8 mouse cellular contexts compared by ENCODE assay signal in the genomic region with DNA sequence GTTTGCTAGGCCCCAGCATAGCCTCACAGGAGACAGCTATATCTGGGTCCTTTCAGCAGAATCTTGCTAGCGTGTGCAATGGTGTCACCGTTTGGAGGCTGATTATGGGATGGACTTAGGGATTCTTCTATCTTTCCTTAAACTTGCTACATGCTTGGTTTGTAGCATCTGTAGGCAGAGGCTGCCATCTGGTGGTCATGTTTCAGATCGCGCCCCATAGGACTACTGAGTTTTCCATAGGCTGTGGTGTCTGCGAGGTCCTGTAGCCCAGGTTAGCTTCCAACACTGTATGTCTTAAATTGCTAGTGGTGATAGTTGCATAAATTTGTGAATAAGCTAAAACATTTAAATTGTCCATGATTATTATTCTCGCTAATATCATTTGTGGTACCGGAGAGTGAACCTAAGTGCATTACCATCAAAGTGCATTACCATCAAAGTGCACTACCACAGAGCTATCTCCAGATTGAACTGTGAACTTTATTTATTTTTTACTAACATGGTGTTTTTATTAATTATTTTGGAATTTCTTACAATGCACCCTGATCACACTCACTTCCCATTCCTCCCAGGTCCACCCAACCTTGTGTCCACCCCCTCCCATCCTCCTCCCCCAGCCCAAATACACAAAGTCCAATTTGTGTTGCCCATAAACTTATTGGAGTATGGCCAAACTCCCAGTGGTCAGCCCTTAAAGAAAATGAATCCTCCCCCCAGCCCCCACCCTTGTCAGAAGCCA. TPM values are rescaled to one million over a fixed set of nuclear protein-coding genes. Genes with fewer than 3 reads are reported as not detected.
DNase-seq lines count a peak whose midpoint lies in the region; ATAC-seq and TF ChIP-seq lines count a peak whose summit lies in the region.

No protein-coding gene starts in this region.

- H3K4me3 ChIP-seq in embryonic facial prominence, embryonic 10.5 days, result no peak overlapping the region
- H3K4me3 ChIP-seq in heart, adult 2 months, result no peak overlapping the region
- H3K4me3 ChIP-seq in limb, embryonic 13.5 days, result no peak overlapping the region
- no peak overlapping the region for H3K4me3 ChIP-seq in myocyte

- H3K79me2 ChIP-seq in heart, adult 2 months (replicated peaks; ENCODE audit: control insufficient read depth, insufficient read depth, low read length), result no peaks in the 10 kb centered on the region
- H3K79me2 ChIP-seq in myocyte (ENCODE audit: control insufficient read depth, insufficient read depth), result no peaks in the 10 kb centered on the region

- DNase-seq in A20 (ENCODE audit: low read depth, low spot score), result peak; percentile 78
- peak; percentile 76 for DNase-seq in adrenal gland, postnatal 14 days
- DNase-seq in embryonic facial prominence, embryonic 10.5 days (ENCODE audit: low spot score), result peak; percentile 81
- DNase-seq in heart, adult 2 months, result peak; percentile 60 to 82
- peak; percentile 80 for DNase-seq in kidney, adult 9 months
- peak; percentile 53 to 78 for DNase-seq in spleen, postnatal 4 days (ENCODE audit: low spot score in 2 of 2)

- peaks cover 9% of the 10 kb centered on the region for H3K4me1 ChIP-seq in embryonic facial prominence, embryonic 10.5 days
- no peaks in the 10 kb centered on the region for H3K4me1 ChIP-seq in heart, adult 2 months (ENCODE audit: control insufficient read depth, insufficient read depth, low read length)
- peaks cover 6% of the 10 kb centered on the region; the same call in 1 of the 2 replicates for H3K4me1 ChIP-seq in limb, embryonic 13.5 days

- peak; percentile 88 for TF ChIP-seq EP300 in heart, adult 2 months (IDR thresholded peaks at IDR 0.05; ENCODE audit: insufficient read depth, low read depth, low read length)

- H3K9me3 ChIP-seq in embryonic facial prominence, embryonic 10.5 days, result no peaks in the 10 kb centered on the region
- no peaks in the 10 kb centered on the region for H3K9me3 ChIP-seq in limb, embryonic 13.5 days

- TF ChIP-seq CTCF in heart, adult 2 months (IDR thresholded peaks at IDR 0.05), result peak; percentile 87

- intact Hi-C loops in heart, adult 2 months (cut with DNase I), result loop anchor here (5.0 to 10.0 kb wide), 5 partner anchors 63 to 313 kb away; partner anchors contain the start of gene Slc38a7

- peaks cover 6% of the 10 kb centered on the region; the same call in 1 of the 2 replicates for H3K27me3 ChIP-seq in embryonic facial prominence, embryonic 10.5 days (replicated peaks; ENCODE audit: low read depth, poor library complexity, severe bottlenecking)
- 0 out of 2 replicates have a peak, but pooled peaks cover 1% of the 10 kb centered on the region for H3K27me3 ChIP-seq in heart, adult 2 months (ENCODE audit: control insufficient read depth, insufficient read depth, low read length)
- peaks cover 9% of the 10 kb centered on the region; the same call in 1 of the 2 replicates for H3K27me3 ChIP-seq in limb, embryonic 13.5 days
- peaks cover 6% of the 10 kb centered on the region for H3K27me3 ChIP-seq in myocyte (ENCODE audit: control insufficient read depth, insufficient read depth, insufficient read length)

- H3K36me3 ChIP-seq in embryonic facial prominence, embryonic 10.5 days (replicated peaks), result no peaks in the 10 kb centered on the region
- H3K36me3 ChIP-seq in heart, adult 2 months (ENCODE audit: control insufficient read depth, insufficient read depth, low read length), result no peaks in the 10 kb centered on the region
- no peaks in the 10 kb centered on the region for H3K36me3 ChIP-seq in limb, embryonic 13.5 days
- no peaks in the 10 kb centered on the region for H3K36me3 ChIP-seq in myocyte (ENCODE audit: control insufficient read depth, insufficient read depth)

- ATAC-seq in limb, embryonic 13.5 days (ENCODE audit: low FRiP score, low read depth), result peak; percentile 84

- H3K4me2 ChIP-seq in limb, embryonic 13.5 days (replicated peaks), result no peak overlapping the region
- H3K4me2 ChIP-seq in myocyte (ENCODE audit: low read depth), result peak overlapping the region; percentile 50

- TF ChIP-seq POLR2A in heart, adult 2 months (IDR thresholded peaks at IDR 0.05; ENCODE audit: insufficient read depth, low read depth, low read length), result no peak
- no peak for TF ChIP-seq POLR2A in myocyte (IDR thresholded peaks at IDR 0.05; ENCODE audit: insufficient read length, low read depth)

- 10% methylated on average over 7 of the region's 7 CpGs for WGBS in embryonic facial prominence, embryonic 10.5 days
- 7% methylated on average over 7 of the region's 7 CpGs for WGBS in heart, adult 2 months
- WGBS in limb, embryonic 13.5 days, result 7% methylated on average over 7 of the region's 7 CpGs

- H3K27ac ChIP-seq in embryonic facial prominence, embryonic 10.5 days (replicated peaks), result no peak overlapping the region
- no peak overlapping the region for H3K27ac ChIP-seq in heart, adult 2 months
- H3K27ac ChIP-seq in limb, embryonic 13.5 days, result no peak overlapping the region

- H3K9ac ChIP-seq in heart, adult 2 months (ENCODE audit: low read depth, low read length), result no peak overlapping the region
- no peak overlapping the region for H3K9ac ChIP-seq in limb, embryonic 13.5 days

- no peak overlapping the region for H3ac ChIP-seq in myocyte (ENCODE audit: control insufficient read depth, insufficient read length)

TF ChIP-seq in myocyte, 11 proteins besides CTCF, POLR2A, EP300 and RAD21:
- TF ChIP-seq CEBPB (IDR thresholded peaks at IDR 0.05; ENCODE audit: insufficient read depth, poor library complexity, severe bottlenecking) (no peak), POLR2AphosphoS2 (IDR thresholded peaks at IDR 0.05; ENCODE audit: insufficient read length, low read depth) (no peak), MAX (IDR thresholded peaks at IDR 0.05; ENCODE audit: low read depth) (no peak), TCF12 (IDR thresholded peaks at IDR 0.05; ENCODE audit: insufficient read depth, poor library complexity, severe bottlenecking) (no peak), TCF3 (IDR thresholded peaks at IDR 0.05; ENCODE audit: insufficient read length, low read depth) (no peak), E2F4 (IDR thresholded peaks at IDR 0.05; ENCODE audit: insufficient read depth) (no peak), SRF (IDR thresholded peaks at IDR 0.05; ENCODE audit: control insufficient read depth, insufficient read length, low read depth) (no peak), MYOG (IDR thresholded peaks at IDR 0.05; ENCODE audit: control insufficient read depth in 1 of 3, insufficient read depth in 1 of 3, insufficient read length in 2 of 3, low read depth in 2 of 3) (no peak), REST (IDR thresholded peaks at IDR 0.05; ENCODE audit: insufficient read depth, insufficient read length) (no peak), MYOD1 (IDR thresholded peaks at IDR 0.05; ENCODE audit: control insufficient read depth in 1 of 3, insufficient read length in 2 of 3, low read depth in 2 of 3) (no peak), USF1 (IDR thresholded peaks at IDR 0.05; ENCODE audit: low read depth) (no peak)
TF ChIP-seq in myocyte: peak in this region for 0.

RNA-seq across cellular contexts. Expression of gene Got2, which starts 26.7 kb away (rescaled TPM):
- total RNA-seq in adrenal gland, postnatal 14 days (2021), result 99.6 and 129 TPM in 2 replicates
- 183 and 187 TPM in 2 replicates for polyA plus RNA-seq in embryonic facial prominence, embryonic 10.5 days (2016; fragmentation: Nextera tagmentation; extraction: Ambion mirVana)
- total RNA-seq in heart, adult 2 months (2021), result 100 to 1,000 TPM; 663 to 774 TPM
- polyA plus RNA-seq in heart, adult 2 months (2012; rRNA removed), result 732 and 838 TPM in 2 replicates
- polyA plus RNA-seq in limb, embryonic 13.5 days (2015; fragmentation: Nextera tagmentation; extraction: Ambion mirVana), result 163 and 169 TPM in 2 replicates
- 241 TPM for polyA plus RNA-seq in myocyte (2012; fragmentation: generic; extraction: Trizol)
